Mouse (Mus musculus): ENCODE measurements at regions not wholly inside any gene's neighbourhood (a gene's known extent, or its start where the extent isn't known, plus 50 kb on each side); places are given as distances from the start of the nearest gene placed in this dataset.
"Not testable (repeated sequence)": the region's sequence is repeated elsewhere in the genome, so short reads cannot be mapped to it uniquely, and the experiment has no call there.

GRCm38 (mm10) chr3:34709553-34709952, 59.3 kb downstream of the Sox2 start:
- WGBS, result 93% methylated on average over 13 of the region's 13 CpGs
- no peak overlapping the region for H3K9ac ChIP-seq

GRCm38 (mm10) chr3:34712137-34712536, 61.9 kb downstream of the Sox2 start:
- H3K27me3 ChIP-seq; H3K9ac ChIP-seq; H3K27ac ChIP-seq (replicated peaks); H3K9me3 ChIP-seq; H3K4me2 ChIP-seq; H3K4me3 ChIP-seq; ATAC-seq (ENCODE audit: low FRiP score, low read depth); H3K4me1 ChIP-seq (replicated peaks); H3K36me3 ChIP-seq: not testable (repeated sequence)
- WGBS, result 92% methylated on average over 7 of the region's 7 CpGs

More at GRCm38 (mm10) chr3:34709553-34709952, 59.3 kb downstream of the Sox2 start:
- Histone ChIP-seq H3K27ac (replicated peaks) (no peak overlapping the region), H3K9me3 (no peaks in the 10 kb centered on the region), H3K4me3 (no peak overlapping the region), H3K4me2 (no peak overlapping the region), H3K36me3 (no peaks in the 10 kb centered on the region), H3K4me1 (replicated peaks) (no peaks in the 10 kb centered on the region), H3K27me3 (no peaks in the 10 kb centered on the region)
- ATAC-seq (ENCODE audit: low FRiP score, low read depth), result no peak

GRCm38 (mm10) chr3:34722506-34722905, 72.3 kb downstream of the Sox2 start:
- no peak overlapping the region for H3K4me2 ChIP-seq
- no peaks in the 10 kb centered on the region for H3K36me3 ChIP-seq
- no peak overlapping the region for H3K4me3 ChIP-seq
- no peaks in the 10 kb centered on the region for H3K27me3 ChIP-seq
- no peak for ATAC-seq (ENCODE audit: low FRiP score, low read depth)
- no peaks in the 10 kb centered on the region for H3K4me1 ChIP-seq (replicated peaks)
- 82% methylated on average over 7 of the region's 7 CpGs for WGBS
- no peak overlapping the region for H3K9ac ChIP-seq
- H3K27ac ChIP-seq (replicated peaks), result no peak overlapping the region
- no peaks in the 10 kb centered on the region for H3K9me3 ChIP-seq

GRCm38 (mm10) chr3:34726955-34727354, 76.8 kb downstream of the Sox2 start:
- Histone ChIP-seq H3K9me3 (no peaks in the 10 kb centered on the region), H3K4me2 (no peak overlapping the region), H3K27me3 (no peaks in the 10 kb centered on the region), H3K4me1 (replicated peaks) (no peaks in the 10 kb centered on the region), H3K27ac (replicated peaks) (no peak overlapping the region), H3K36me3 (no peaks in the 10 kb centered on the region), H3K4me3 (no peak overlapping the region), H3K9ac (no peak overlapping the region)
- no peak for ATAC-seq (ENCODE audit: low FRiP score, low read depth)
- WGBS, result 28% methylated on average over 12 of the region's 12 CpGs

- Histone ChIP-seq H3K4me3 (no peak overlapping the region), H3K4me1 (replicated peaks) (no peaks in the 10 kb centered on the region), H3K4me2 (no peak overlapping the region), H3K27me3 (no peaks in the 10 kb centered on the region), H3K9me3 (no peaks in the 10 kb centered on the region), H3K9ac (no peak overlapping the region), H3K36me3 (no peaks in the 10 kb centered on the region), H3K27ac (replicated peaks) (no peak overlapping the region)
- ATAC-seq (ENCODE audit: low FRiP score, low read depth), result no peak
Observed at GRCm38 (mm10) chr3:34728282-34728681, 78.1 kb downstream of the Sox2 start.

- Histone ChIP-seq H3K4me3 (no peak overlapping the region), H3K9me3 (no peaks in the 10 kb centered on the region), H3K36me3 (no peaks in the 10 kb centered on the region), H3K27ac (replicated peaks) (no peak overlapping the region), H3K4me2 (no peak overlapping the region), H3K4me1 (replicated peaks) (no peaks in the 10 kb centered on the region), H3K9ac (no peak overlapping the region), H3K27me3 (no peaks in the 10 kb centered on the region)
- 85% methylated on average over 5 of the region's 5 CpGs for WGBS
- no peak for ATAC-seq (ENCODE audit: low FRiP score, low read depth)
Observed at GRCm38 (mm10) chr3:34734966-34735365, 84.8 kb downstream of the Sox2 start.

GRCm38 (mm10) chr3:34738001-34738400, 87.8 kb downstream of the Sox2 start:
- Histone ChIP-seq H3K27ac (replicated peaks) (no peak overlapping the region), H3K27me3 (no peaks in the 10 kb centered on the region), H3K9ac (no peak overlapping the region), H3K4me3 (no peak overlapping the region), H3K36me3 (no peaks in the 10 kb centered on the region), H3K4me1 (replicated peaks) (no peaks in the 10 kb centered on the region), H3K9me3 (no peaks in the 10 kb centered on the region), H3K4me2 (no peak overlapping the region)
- ATAC-seq (ENCODE audit: low FRiP score, low read depth), result no peak
- 92% methylated on average over 4 of the region's 4 CpGs for WGBS

GRCm38 (mm10) chr3:34738938-34739337, 88.7 kb downstream of the Sox2 start:
- no peak for ATAC-seq (ENCODE audit: low FRiP score, low read depth)
- no peaks in the 10 kb centered on the region for H3K36me3 ChIP-seq
- H3K27ac ChIP-seq (replicated peaks), result no peak overlapping the region
- WGBS, result 57% methylated on average over 7 of the region's 7 CpGs
- H3K9me3 ChIP-seq, result no peaks in the 10 kb centered on the region
- no peak overlapping the region for H3K4me2 ChIP-seq
- H3K27me3 ChIP-seq, result no peaks in the 10 kb centered on the region
- no peak overlapping the region for H3K9ac ChIP-seq
- no peak overlapping the region for H3K4me3 ChIP-seq
- H3K4me1 ChIP-seq (replicated peaks), result no peaks in the 10 kb centered on the region

GRCm38 (mm10) chr3:34739693-34740092, 89.5 kb downstream of the Sox2 start:
- H3K4me1 ChIP-seq (replicated peaks), result no peaks in the 10 kb centered on the region
- no peak overlapping the region for H3K4me3 ChIP-seq
- no peak overlapping the region for H3K27ac ChIP-seq (replicated peaks)
- WGBS, result 78% methylated on average over 7 of the region's 7 CpGs
- no peaks in the 10 kb centered on the region for H3K9me3 ChIP-seq
- no peak for ATAC-seq (ENCODE audit: low FRiP score, low read depth)
- H3K4me2 ChIP-seq, result no peak overlapping the region
- H3K36me3 ChIP-seq, result no peaks in the 10 kb centered on the region
- no peaks in the 10 kb centered on the region for H3K27me3 ChIP-seq
- H3K9ac ChIP-seq, result no peak overlapping the region

GRCm38 (mm10) chr3:34740110-34740509, 89.9 kb downstream of the Sox2 start:
- Histone ChIP-seq H3K27me3 (no peaks in the 10 kb centered on the region), H3K9ac (no peak overlapping the region), H3K9me3 (no peaks in the 10 kb centered on the region), H3K36me3 (no peaks in the 10 kb centered on the region), H3K27ac (replicated peaks) (no peak overlapping the region), H3K4me2 (no peak overlapping the region), H3K4me1 (replicated peaks) (no peaks in the 10 kb centered on the region), H3K4me3 (no peak overlapping the region)
- 91% methylated on average over 9 of the region's 9 CpGs for WGBS
- no peak; the same call in 1 of the 2 replicates for ATAC-seq (ENCODE audit: low FRiP score, low read depth)

- Histone ChIP-seq H3K4me1 (replicated peaks) (no peaks in the 10 kb centered on the region), H3K4me2 (no peak overlapping the region), H3K27ac (replicated peaks) (no peak overlapping the region), H3K4me3 (no peak overlapping the region), H3K36me3 (no peaks in the 10 kb centered on the region), H3K9ac (no peak overlapping the region), H3K9me3 (no peaks in the 10 kb centered on the region), H3K27me3 (no peaks in the 10 kb centered on the region)
- no peak for ATAC-seq (ENCODE audit: low FRiP score, low read depth)
- WGBS, result 80% methylated on average over 5 of the region's 5 CpGs
Observed at GRCm38 (mm10) chr3:34745181-34745736, 95.1 kb downstream of the Sox2 start.

GRCm38 (mm10) chr3:34747499-34748093, 97.4 kb downstream of the Sox2 start:
- Histone ChIP-seq H3K4me1 (replicated peaks) (no peaks in the 10 kb centered on the region), H3K27me3 (no peaks in the 10 kb centered on the region), H3K4me2 (no peak overlapping the region), H3K36me3 (no peaks in the 10 kb centered on the region), H3K27ac (replicated peaks) (no peak overlapping the region), H3K4me3 (no peak overlapping the region), H3K9me3 (no peaks in the 10 kb centered on the region), H3K9ac (no peak overlapping the region)
- no peak for ATAC-seq (ENCODE audit: low FRiP score, low read depth)
- WGBS, result 91% methylated on average over 10 of the region's 10 CpGs

GRCm38 (mm10) chr3:34749989-34750388, 99.8 kb downstream of the Sox2 start:
- Histone ChIP-seq H3K4me3 (no peak overlapping the region), H3K4me2 (no peak overlapping the region), H3K27ac (replicated peaks) (no peak overlapping the region), H3K27me3 (no peaks in the 10 kb centered on the region), H3K9ac (no peak overlapping the region), H3K4me1 (replicated peaks) (no peaks in the 10 kb centered on the region), H3K9me3 (no peaks in the 10 kb centered on the region), H3K36me3 (no peaks in the 10 kb centered on the region)
- ATAC-seq (ENCODE audit: low FRiP score, low read depth), result no peak
- 39% methylated on average over 7 of the region's 7 CpGs for WGBS

Data from hindbrain, embryonic 15.5 days (tissue).